Mouse (Mus musculus) CH12.LX (cell line): ENCODE measurements around the gene Apobr. TPM values are rescaled to one million over a fixed set of nuclear protein-coding genes. Genes with fewer than 3 reads are reported as not detected.

Source experiments
- DNase-seq: peaks from one replicate; pipeline ENCODE4 v3.0.0-alpha.2; 2013; ENCODE audit errors: extremely low read depth
- H3K27ac ChIP-seq: 2 replicates; pipeline ENCODE4 v1.5.1; 2012; ENCODE audit warnings: low read depth, mild to moderate bottlenecking, control low read depth, moderate library complexity; ENCODE audit not compliant: insufficient read depth
- H3K27me3 ChIP-seq: replicated peaks from 2 replicates; pipeline ENCODE3; 2012; ENCODE audit warnings: inconsistent platforms
- H3K36me3 ChIP-seq, 2 experiments: replicated peaks in 1 of 2; 2 replicates each; pipeline versions ENCODE3 to v1.6.1; 2012; ENCODE audit warnings: inconsistent platforms in 1 of 2, low read length in 1 of 2, mild to moderate bottlenecking in 1 of 2, mixed read lengths in 1 of 2, moderate library complexity in 1 of 2; ENCODE audit not compliant: control insufficient read depth in 1 of 2, insufficient read depth in 1 of 2
- H3K4me1 ChIP-seq, 2 experiments: 2 replicates each; pipeline ENCODE4 v1.6.1; 2012; ENCODE audit warnings: inconsistent platforms in 1 of 2, moderate library complexity in 1 of 2; ENCODE audit not compliant: insufficient read depth in 2 of 2, control insufficient read depth in 1 of 2
- H3K4me2 ChIP-seq: 2 replicates; pipeline ENCODE4 v1.6.1; 2012; ENCODE audit warnings: low read depth, mild to moderate bottlenecking, control low read depth; ENCODE audit not compliant: poor library complexity, insufficient read depth, severe bottlenecking
- H3K4me3 ChIP-seq, 3 experiments: fragments of 150-350 bp in 1 of 3; sonication (generic) in 1 of 3; replicated peaks in 1 of 3; 2 replicates each; pipeline versions ENCODE3 to v1.5.1; 2011 to 2012; ENCODE audit warnings: low read depth in 2 of 3, low read length in 2 of 3, mild to moderate bottlenecking in 2 of 3, moderate library complexity in 2 of 3, control low read depth in 1 of 3, improper control_type of control experiment in 1 of 3, inconsistent platforms in 1 of 3, mixed read lengths in 1 of 3; ENCODE audit not compliant: poor library complexity in 1 of 3
- H3K79me2 ChIP-seq: replicated peaks from 2 replicates; pipeline ENCODE4 v1.6.1; 2012; ENCODE audit warnings: mild to moderate bottlenecking, moderate library complexity; ENCODE audit not compliant: control insufficient read depth, poor library complexity, insufficient read depth, severe bottlenecking; ENCODE audit errors: extremely low read depth
- H3K9ac ChIP-seq: 2 replicates; pipeline ENCODE4 v1.6.1; 2012; ENCODE audit warnings: low read depth, mild to moderate bottlenecking, control low read depth, moderate library complexity; ENCODE audit not compliant: insufficient read depth
- H3K9me3 ChIP-seq: replicated peaks from 2 replicates; pipeline ENCODE3; 2012; ENCODE audit warnings: low read length, inconsistent platforms, mixed read lengths
- BHLHE40 ChIP-seq: IDR thresholded peaks from 2 replicates; pipeline ENCODE4 v1.6.1; 2011; ENCODE audit warnings: mild to moderate bottlenecking, low read depth, low read length, improper control_type of control experiment
- CHD1 ChIP-seq: IDR thresholded peaks from 2 replicates; pipeline ENCODE4 v1.6.1; 2012; ENCODE audit warnings: low read depth, low read length, improper control_type of control experiment, inconsistent platforms
- CHD2 ChIP-seq: IDR thresholded peaks from 2 replicates; pipeline ENCODE4 v1.6.1; 2011; ENCODE audit warnings: low read length, improper control_type of control experiment
- CTCF ChIP-seq, 2 experiments: IDR thresholded peaks in 1 of 2; conservative IDR thresholded peaks in 1 of 2; 2 replicates each; pipeline ENCODE4 v1.5.1; 2011 to 2012; ENCODE audit warnings: low read depth in 2 of 2, low read length in 2 of 2, improper control_type of control experiment in 1 of 2, inconsistent platforms in 1 of 2, mild to moderate bottlenecking in 1 of 2, moderate library complexity in 1 of 2
- E2F4 ChIP-seq: IDR thresholded peaks from 2 replicates; pipeline ENCODE4 v1.6.1; 2011; ENCODE audit warnings: low read depth, low read length, improper control_type of control experiment; ENCODE audit not compliant: insufficient replicate concordance
- ELF1 ChIP-seq: IDR thresholded peaks from 2 replicates; pipeline ENCODE4 v1.6.1; 2014; ENCODE audit warnings: low read depth, mild to moderate bottlenecking, inconsistent platforms, low read length, improper control_type of control experiment
- EP300 ChIP-seq: IDR thresholded peaks from 2 replicates; pipeline ENCODE4 v1.6.1; 2011; ENCODE audit warnings: low read length, improper control_type of control experiment
- ETS1 ChIP-seq: conservative IDR thresholded peaks from 2 replicates; pipeline ENCODE4 v1.6.1; 2012; ENCODE audit warnings: low read depth, mild to moderate bottlenecking, inconsistent platforms, low read length, improper control_type of control experiment, moderate library complexity
- GABPA ChIP-seq: IDR thresholded peaks from 2 replicates; pipeline ENCODE4 v1.6.1; 2012; ENCODE audit warnings: low read depth, low read length, improper control_type of control experiment, inconsistent platforms; ENCODE audit not compliant: insufficient replicate concordance
- HCFC1 ChIP-seq: IDR thresholded peaks from 2 replicates; pipeline ENCODE4 v1.6.1; 2012; ENCODE audit warnings: low read depth, mild to moderate bottlenecking, inconsistent platforms, low read length, improper control_type of control experiment
- IRF4 ChIP-seq: IDR thresholded peaks from 2 replicates; pipeline ENCODE4 v1.6.1; 2014; ENCODE audit warnings: low read depth, mild to moderate bottlenecking, inconsistent platforms, low read length, improper control_type of control experiment
- JUN ChIP-seq: IDR thresholded peaks from 2 replicates; pipeline ENCODE4 v1.6.1; 2011; ENCODE audit warnings: low read depth, mild to moderate bottlenecking, low read length, improper control_type of control experiment, moderate library complexity; ENCODE audit not compliant: insufficient read depth
- JUND ChIP-seq: conservative IDR thresholded peaks from 2 replicates; pipeline ENCODE4 v1.6.1; 2011; ENCODE audit warnings: low read depth, low read length, improper control_type of control experiment
- KAT2A ChIP-seq: IDR thresholded peaks from 2 replicates; pipeline ENCODE4 v1.6.1; 2012; ENCODE audit warnings: low read length, improper control_type of control experiment, inconsistent platforms; ENCODE audit not compliant: insufficient replicate concordance
- MAFK ChIP-seq: IDR thresholded peaks from 2 replicates; pipeline ENCODE4 v1.6.1; 2011; ENCODE audit warnings: low read length, improper control_type of control experiment; ENCODE audit not compliant: insufficient replicate concordance
- MAX ChIP-seq: IDR thresholded peaks from 2 replicates; pipeline ENCODE4 v1.6.1; 2011; ENCODE audit warnings: low read length, improper control_type of control experiment
- MAZ ChIP-seq: IDR thresholded peaks from 2 replicates; pipeline ENCODE4 v1.6.1; 2012; ENCODE audit warnings: low read depth, mild to moderate bottlenecking, inconsistent platforms, low read length, improper control_type of control experiment, moderate library complexity
- MEF2A ChIP-seq: IDR thresholded peaks from 2 replicates; pipeline ENCODE4 v1.6.1; 2014; ENCODE audit warnings: low read depth, mild to moderate bottlenecking, inconsistent platforms, low read length, improper control_type of control experiment, borderline replicate concordance
- MXI1 ChIP-seq: IDR thresholded peaks from 2 replicates; pipeline ENCODE4 v1.6.1; 2011; ENCODE audit warnings: mild to moderate bottlenecking, low read depth, low read length, improper control_type of control experiment
- MYC ChIP-seq: IDR thresholded peaks from 2 replicates; pipeline ENCODE4 v1.6.1; 2011; ENCODE audit warnings: low read depth, mild to moderate bottlenecking, improper control_type of control experiment, low read length
- NELFE ChIP-seq: IDR thresholded peaks from 2 replicates; pipeline ENCODE4 v1.6.1; 2011; ENCODE audit warnings: low read depth, low read length, improper control_type of control experiment
- NRF1 ChIP-seq: IDR thresholded peaks from 2 replicates; pipeline ENCODE4 v1.6.1; 2014; ENCODE audit warnings: low read depth, mild to moderate bottlenecking, inconsistent platforms, low read length, improper control_type of control experiment, moderate library complexity
- PAX5 ChIP-seq: IDR thresholded peaks from 2 replicates; pipeline ENCODE4 v1.6.1; 2012; ENCODE audit warnings: low read length, inconsistent platforms, mixed read lengths
- POLR2A ChIP-seq: IDR thresholded peaks from 2 replicates; pipeline ENCODE4 v1.6.1; 2011; ENCODE audit warnings: low read depth, mild to moderate bottlenecking, improper control_type of control experiment, low read length
- POLR2AphosphoS2 ChIP-seq: IDR thresholded peaks from 2 replicates; pipeline ENCODE4 v1.6.1; 2011; ENCODE audit warnings: low read depth, low read length, improper control_type of control experiment
- RAD21 ChIP-seq: IDR thresholded peaks from 2 replicates; pipeline ENCODE4 v1.6.1; 2011; ENCODE audit warnings: low read depth, mild to moderate bottlenecking, low read length, improper control_type of control experiment, moderate library complexity
- RCOR1 ChIP-seq: conservative IDR thresholded peaks from 2 replicates; pipeline ENCODE4 v1.6.1; 2012; ENCODE audit warnings: low read depth, mild to moderate bottlenecking, inconsistent platforms, low read length, improper control_type of control experiment
- SIN3A ChIP-seq: IDR thresholded peaks from 2 replicates; pipeline ENCODE4 v1.6.1; 2012; ENCODE audit warnings: low read length, improper control_type of control experiment, inconsistent platforms
- SMC3 ChIP-seq: IDR thresholded peaks from 2 replicates; pipeline ENCODE4 v1.6.1; 2011; ENCODE audit warnings: low read depth, low read length, improper control_type of control experiment
- TBP ChIP-seq: conservative IDR thresholded peaks from 2 replicates; pipeline ENCODE4 v1.6.1; 2011; ENCODE audit warnings: low read depth, low read length, improper control_type of control experiment
- TCF12 ChIP-seq: IDR thresholded peaks from 2 replicates; pipeline ENCODE4 v1.6.1; 2014; ENCODE audit warnings: low read depth, mild to moderate bottlenecking, inconsistent platforms, low read length, improper control_type of control experiment
- UBTF ChIP-seq: IDR thresholded peaks from 2 replicates; pipeline ENCODE4 v1.6.1; 2012; ENCODE audit warnings: low read depth, mild to moderate bottlenecking, inconsistent platforms, low read length, improper control_type of control experiment, moderate library complexity
- USF1 ChIP-seq: IDR thresholded peaks from 2 replicates; pipeline ENCODE4 v1.6.1; 2014; ENCODE audit warnings: low read depth, mild to moderate bottlenecking, inconsistent platforms, low read length, improper control_type of control experiment
- USF2 ChIP-seq: conservative IDR thresholded peaks from 2 replicates; pipeline ENCODE4 v1.6.1; 2011; ENCODE audit warnings: low read depth, low read length, improper control_type of control experiment
- ZC3H11A ChIP-seq: IDR thresholded peaks from 2 replicates; pipeline ENCODE4 v1.6.1; 2012; ENCODE audit warnings: low read depth, mild to moderate bottlenecking, inconsistent platforms, low read length, improper control_type of control experiment
- ZKSCAN1 ChIP-seq: IDR thresholded peaks from 2 replicates; pipeline ENCODE4 v1.6.1; 2012; ENCODE audit warnings: low read depth, inconsistent platforms, low read length, improper control_type of control experiment, borderline replicate concordance
- ZMIZ1 ChIP-seq: IDR thresholded peaks from 2 replicates; pipeline ENCODE4 v1.6.1; 2012; ENCODE audit warnings: low read depth, mild to moderate bottlenecking, inconsistent platforms, low read length, improper control_type of control experiment
- ZNF384 ChIP-seq: IDR thresholded peaks from 2 replicates; pipeline ENCODE4 v1.6.1; 2012; ENCODE audit warnings: low read depth, low read length, improper control_type of control experiment, inconsistent platforms
- dilution Hi-C: fragments of 300-500 bp; cut with MboI; formaldehyde crosslinking; loops from 2 replicates; pipeline ENCODE4 v1.14.3; 2020; ENCODE audit warnings: low sequenced_read_pairs; ENCODE audit not compliant: extremely low pct_unique_long_range_greater_than_20kb, extremely low pct_ligation_motif_present
- in situ Hi-C: fragments of 300-500 bp; cut with MboI; formaldehyde crosslinking; loops from 3 replicates; pipeline ENCODE4 v1.14.3; 2019; ENCODE audit warnings: low sequenced_read_pairs, low pct_ligation_motif_present, low pct_unique_long_range_greater_than_20kb, mixed read lengths
- polyA plus RNA-seq: library from polyadenylated mRNA; unstranded; fragments of >175 nt; gene quantifications from 2 replicates; pipeline ENCODE4 v1.2.1, GENCODE M21; 2012; ENCODE audit warnings: low read depth; ENCODE audit not compliant: insufficient read length
- total RNA-seq, 2 experiments: library from RNA; depleted of rRNA; stranded (reverse); fragments of 300-350 nt in 1 of 2; fragments of >200 nt in 1 of 2; gene quantifications; 2 replicates each; pipeline ENCODE4 v1.2.3; 2012 to 2014

Gene Apobr
- total RNA-seq (2012; rRNA removed) (1.3 and 1.8 TPM in 2 replicates), total RNA-seq (2014; rRNA removed) (1.5 and 1.6 TPM in 2 replicates), polyA plus RNA-seq (9.7 and 10.1 TPM in 2 replicates)

- dilution Hi-C loops (no loop called here), in situ Hi-C loops (loop anchor here (5.0 kb wide), 1 partner anchor 38 kb away; no protein-coding TSS in a partner anchor)
- Histone ChIP-seq H3K4me3 (peak within 1 kb of the TSS; percentile 57 to 78 (median 59)), H3K27me3 (no peaks in the 10 kb centered on the region), H3K9ac (peak within 1 kb of the TSS; percentile 65), H3K9me3 (no peaks in the 10 kb centered on the region), H3K4me2 (peak within 1 kb of the TSS; percentile 3), H3K79me2 (no peaks in the 10 kb centered on the region), H3K36me3 (peaks cover 9 to 42% of the 10 kb centered on the region in 2 experiments), H3K4me1 (peaks cover 9 to 38% of the 10 kb centered on the region in 2 experiments; a peak in 3 of 4 replicates), H3K27ac (no peak within 1 kb of the TSS)
- DNase-seq = peak; percentile 71
- TF ChIP-seq HCFC1 (peak; percentile 30), ZC3H11A (no peak), KAT2A (no peak), ETS1 (peak; percentile 53), TBP (no peak), CTCF (conservative IDR thresholded peaks at IDR 0.05 in 1 of 2, IDR thresholded peaks at IDR 0.05 in 1 of 2; ENCODE audit: low read depth in 2 of 2, low read length in 2 of 2) (no peak), POLR2A (peak; percentile 60; the same call in 1 of the 2 replicates), BHLHE40 (peak; percentile 63), RAD21 (no peak), PAX5 (no peak), IRF4 (no peak), USF2 (no peak), POLR2AphosphoS2 (no peak), ZNF384 (peak; percentile 13; the same call in 1 of the 2 replicates), JUN (no peak; the same call in 1 of the 2 replicates), MAX (no peak), ELF1 (peak; percentile 42; the same call in 1 of the 2 replicates), RCOR1 (no peak), MAFK (no peak), SMC3 (no peak), MXI1 (peak; percentile 67; the same call in 1 of the 2 replicates), GABPA (no peak), ZKSCAN1 (no peak), MAZ (no peak), CHD1 (no peak), TCF12 (peak; percentile 31; the same call in 1 of the 2 replicates), MEF2A (no peak), MYC (no peak), NRF1 (no peak), USF1 (no peak), EP300 (no peak; the same call in 1 of the 2 replicates), ZMIZ1 (0 out of 2 replicates have a peak, but pooled peaks have one; percentile 45), JUND (no peak), SIN3A (0 out of 2 replicates have a peak, but pooled peaks have one; percentile 37), CHD2 (peak; percentile 78; the same call in 1 of the 2 replicates), E2F4 (no peak), UBTF (no peak), NELFE (0 out of 2 replicates have a peak, but pooled peaks have one; percentile 34)
Observed at GRCm38 (mm10) chr7:126584506-126584977, at the start of gene Apobr. Gene Apobr (plus strand): TSS chr7:126584942.
